Mouse (Mus musculus): Measurements from ENCODE around the gene Alkbh7.

Gene Alkbh7

DNA sequence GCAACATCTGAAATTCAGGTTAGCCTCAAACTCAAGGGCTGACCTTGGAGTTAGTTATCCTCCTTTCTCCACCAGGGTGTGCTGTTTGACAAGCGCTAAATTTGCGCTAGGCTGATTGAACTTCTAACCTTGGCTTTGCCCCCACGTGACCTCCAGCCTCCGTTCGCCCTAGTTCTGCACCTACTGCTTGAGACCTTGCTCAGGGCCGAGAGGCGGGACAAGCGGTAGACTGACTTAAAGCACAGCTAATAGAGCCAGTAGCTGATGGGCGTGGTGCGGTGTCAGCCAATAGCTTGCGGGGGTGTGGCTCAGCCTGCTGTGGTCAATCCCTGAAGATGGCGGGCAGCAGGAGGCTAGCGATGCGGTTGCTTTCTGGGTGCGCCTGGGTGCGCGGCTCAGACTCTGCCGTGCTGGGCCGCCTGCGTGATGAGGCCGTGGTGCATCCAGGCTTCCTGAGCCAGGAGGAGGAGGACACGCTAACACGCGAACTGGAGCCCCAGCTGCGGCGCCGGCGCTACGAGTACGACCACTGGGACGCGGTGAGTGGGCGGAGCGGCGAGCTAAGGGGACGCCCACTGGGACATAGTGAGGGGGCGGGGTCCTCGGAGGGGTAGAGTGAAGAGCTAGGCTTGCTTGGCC is at the start of gene Alkbh7:
Gene Alkbh7 (plus strand): TSS at position 311 of the 639 bp plus-strand sequence.
- DNase-seq (ENCODE audit: low spot score), result peak; percentile 95

DNA sequence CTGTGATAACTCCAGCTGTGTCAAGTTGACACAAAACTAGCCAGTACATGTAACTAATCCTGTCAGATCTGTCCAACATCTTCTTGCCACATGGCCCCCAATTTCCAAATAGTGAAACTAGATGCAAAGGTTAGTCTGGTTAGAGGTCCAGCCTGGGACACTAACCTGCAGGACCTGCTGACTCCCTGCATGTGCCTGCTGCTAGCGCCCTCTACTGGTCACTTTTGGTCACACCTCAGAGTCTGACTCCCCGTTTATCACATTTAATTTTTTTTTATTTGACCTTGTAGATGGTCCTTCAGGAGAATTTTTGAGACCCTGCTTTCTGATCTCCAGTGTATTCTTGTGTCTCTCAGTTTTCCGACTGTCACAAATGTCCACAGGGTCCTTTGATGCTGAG is 46.2 kb upstream of the Alkbh7 start:
- DNase-seq (ENCODE audit: low spot score), result peak; percentile 67

DNA sequence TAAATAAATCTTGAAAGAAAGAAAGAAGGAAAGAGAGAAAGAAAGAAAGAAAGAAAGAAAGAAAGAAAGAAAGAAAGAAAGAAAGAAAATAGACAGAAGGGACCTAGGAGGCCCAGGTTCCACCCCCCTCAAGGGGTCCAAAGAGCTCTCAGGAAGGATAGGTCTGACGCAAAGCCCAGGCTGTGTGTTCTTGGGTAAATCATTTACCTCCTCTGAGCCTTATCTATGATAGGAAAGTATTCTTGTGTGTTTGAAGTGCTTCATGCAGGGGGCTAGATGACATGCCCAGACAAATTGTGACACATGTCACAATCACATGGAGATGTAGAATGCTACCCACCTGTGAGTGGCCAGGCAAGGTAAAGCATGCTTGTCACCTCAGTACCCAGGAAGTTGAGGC is 44.5 kb upstream of the Alkbh7 start:
- DNase-seq (ENCODE audit: low spot score), result no peak

DNA sequence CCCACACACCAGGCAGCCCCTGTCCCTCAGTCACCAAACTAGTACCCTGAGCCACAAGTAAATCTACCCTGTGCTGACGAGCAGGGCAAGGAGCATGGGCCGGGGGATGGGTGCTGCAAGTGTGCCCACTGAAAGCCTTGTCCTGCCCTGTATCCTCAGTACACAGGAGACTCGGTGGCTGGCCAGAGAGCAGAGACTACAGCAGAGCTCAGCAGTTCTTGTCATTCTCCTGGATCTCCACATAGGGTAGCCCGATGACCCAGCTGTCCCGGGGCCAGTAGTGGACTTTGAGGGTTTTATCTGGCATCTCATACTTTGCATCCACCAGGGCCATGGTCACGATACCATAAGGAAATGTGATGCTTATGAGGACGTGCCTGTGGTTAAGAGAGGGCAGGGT is 42.3 kb upstream of the Alkbh7 start:
- DNase-seq (ENCODE audit: low spot score), result no peak

DNA sequence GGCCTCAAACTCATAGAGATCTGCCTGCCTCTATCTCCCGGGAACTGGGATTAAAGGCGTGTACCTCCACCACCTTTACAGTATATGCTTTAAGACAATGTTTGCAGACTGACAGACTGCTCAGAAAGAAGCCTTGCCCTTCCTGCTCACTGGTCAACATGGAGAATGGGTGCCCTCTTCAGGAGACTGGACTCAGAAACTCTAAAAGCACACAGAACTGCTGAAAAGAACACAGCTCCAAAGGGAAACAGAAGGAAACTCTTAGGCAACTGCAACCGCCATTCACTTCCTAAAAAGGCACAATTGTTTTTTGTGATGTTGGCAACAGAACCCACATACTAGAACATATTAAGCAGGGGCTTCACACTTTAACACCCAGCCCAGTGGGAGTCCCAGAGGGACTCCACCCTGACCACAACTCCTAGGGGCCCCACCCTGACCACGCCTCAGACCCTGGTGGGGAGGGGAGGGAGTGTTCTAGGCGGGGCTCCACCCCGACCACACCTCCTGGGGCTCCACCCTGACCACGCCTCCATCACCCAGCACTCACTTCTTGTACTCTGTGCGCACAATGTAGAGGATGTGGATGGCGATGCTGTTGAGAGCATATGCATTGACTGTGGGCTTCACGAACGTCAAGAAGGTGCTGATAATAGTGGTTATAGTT is 39.2 kb upstream of the Alkbh7 start:
- DNase-seq (ENCODE audit: low spot score), result no peak

DNA sequence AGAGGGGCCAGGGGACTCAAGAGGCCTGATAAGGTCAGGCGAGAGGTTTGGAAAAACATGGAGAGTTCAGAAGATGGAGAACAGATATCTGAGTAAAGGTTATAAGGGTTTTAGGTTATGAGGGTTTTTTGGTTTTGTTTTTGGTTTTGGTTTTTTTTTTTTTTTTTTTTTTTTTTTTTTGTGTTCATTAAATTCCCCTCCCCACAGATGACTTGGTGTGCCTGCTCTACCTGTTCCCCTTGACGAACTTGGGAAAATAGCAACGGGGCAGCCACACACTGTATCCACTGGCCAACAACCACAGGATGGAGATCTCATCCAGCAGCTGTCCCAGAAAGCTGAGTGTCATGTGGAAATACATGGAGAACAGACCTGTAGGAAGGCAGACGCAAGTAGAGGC is 38.5 kb upstream of the Alkbh7 start:
- no peak for DNase-seq (ENCODE audit: low spot score)

DNA sequence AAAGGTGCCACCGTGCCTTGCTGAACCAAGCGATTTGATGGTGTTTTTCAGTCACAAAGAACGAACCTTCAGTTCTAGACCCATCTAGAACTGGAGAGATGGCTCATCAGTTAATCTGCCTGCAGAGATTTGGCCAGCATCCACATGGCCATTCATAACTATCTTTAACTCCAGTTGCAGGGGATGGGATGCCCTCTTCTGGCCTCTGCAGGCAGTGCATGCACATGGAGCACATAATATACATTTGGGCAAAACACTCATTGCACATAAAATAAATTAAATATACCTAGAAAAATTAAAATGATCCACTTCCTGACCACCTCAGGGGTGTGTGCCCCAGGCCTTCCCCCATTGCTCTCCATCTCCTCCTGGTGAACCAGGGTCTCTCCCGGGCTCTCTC is 35.3 kb upstream of the Alkbh7 start:
- DNase-seq (ENCODE audit: low spot score), result no peak

DNA sequence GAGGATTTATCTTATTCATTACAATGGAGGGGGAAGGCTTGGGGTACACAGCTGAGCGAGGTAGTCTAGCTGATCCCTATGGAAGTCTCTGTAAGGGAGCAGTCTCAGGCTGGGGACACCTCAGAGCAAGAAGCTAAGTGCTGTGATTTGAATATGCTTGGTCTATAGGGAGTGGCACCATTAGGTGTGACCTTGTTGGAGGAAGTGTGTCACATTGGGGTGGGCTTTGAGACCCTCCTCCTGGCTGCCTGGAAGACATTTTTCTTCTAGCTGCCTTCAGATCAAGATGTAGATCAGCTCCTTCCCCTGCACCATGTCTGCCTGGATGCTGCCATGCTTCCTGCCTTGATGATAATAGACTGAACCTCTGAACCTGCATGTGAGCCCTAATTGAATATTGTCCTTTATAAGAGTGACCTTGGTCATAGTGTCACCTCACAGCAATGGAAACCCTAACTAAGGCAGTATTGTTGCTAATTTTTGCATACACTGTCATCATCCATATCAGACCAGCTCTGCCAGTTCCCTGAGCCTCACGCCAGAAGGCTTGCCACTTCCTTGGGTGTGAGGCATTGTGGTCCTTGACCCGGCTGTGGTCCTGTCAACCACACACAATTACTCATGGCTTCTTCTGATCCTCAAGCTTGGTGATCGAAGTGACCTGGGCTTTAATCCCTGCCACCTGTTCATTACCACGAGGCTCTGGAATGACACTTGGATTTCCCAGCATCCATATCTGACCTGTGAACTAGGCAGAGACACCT is 34.3 kb upstream of the Alkbh7 start:
- DNase-seq (ENCODE audit: low spot score), result no peak

DNA sequence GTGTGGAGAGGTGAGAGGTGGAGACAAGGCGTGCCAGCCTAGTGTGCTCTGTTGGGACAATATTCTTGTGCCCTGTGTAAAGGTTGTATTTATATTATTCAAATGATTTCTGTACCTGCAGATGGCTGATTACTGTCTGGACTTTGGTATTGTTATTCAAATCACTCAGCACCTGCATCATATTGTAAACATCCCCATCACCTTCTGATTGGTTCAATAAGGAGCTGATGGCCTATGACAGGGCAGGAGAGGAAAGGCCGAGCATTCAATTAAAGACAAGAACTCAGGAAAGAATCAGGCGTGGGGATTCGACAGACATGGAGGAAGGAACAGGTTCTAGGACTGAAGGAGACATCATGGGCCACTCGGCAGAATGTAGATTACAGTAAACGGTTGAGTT is 33.5 kb upstream of the Alkbh7 start:
- DNase-seq (ENCODE audit: low spot score), result no peak

DNA sequence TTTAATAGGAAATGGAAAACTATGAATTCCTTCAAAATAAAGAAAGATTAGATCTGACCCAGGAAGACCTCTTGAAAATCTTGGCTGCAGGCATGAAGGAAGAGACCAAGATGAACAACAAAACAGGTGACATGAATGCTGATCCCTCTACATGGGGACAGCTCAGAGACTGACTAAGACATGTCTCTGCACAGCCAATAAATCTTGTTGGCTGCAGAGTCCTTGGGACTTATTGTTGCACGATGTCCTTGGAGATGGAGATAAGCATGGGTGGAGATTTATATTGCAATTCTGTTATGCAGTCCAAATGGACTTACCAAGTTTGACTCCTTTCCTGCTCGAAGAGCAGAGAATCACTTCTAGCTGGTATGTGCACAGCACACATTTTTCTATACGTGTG is 27.8 kb upstream of the Alkbh7 start:
- no peak for DNase-seq (ENCODE audit: low spot score)

DNA sequence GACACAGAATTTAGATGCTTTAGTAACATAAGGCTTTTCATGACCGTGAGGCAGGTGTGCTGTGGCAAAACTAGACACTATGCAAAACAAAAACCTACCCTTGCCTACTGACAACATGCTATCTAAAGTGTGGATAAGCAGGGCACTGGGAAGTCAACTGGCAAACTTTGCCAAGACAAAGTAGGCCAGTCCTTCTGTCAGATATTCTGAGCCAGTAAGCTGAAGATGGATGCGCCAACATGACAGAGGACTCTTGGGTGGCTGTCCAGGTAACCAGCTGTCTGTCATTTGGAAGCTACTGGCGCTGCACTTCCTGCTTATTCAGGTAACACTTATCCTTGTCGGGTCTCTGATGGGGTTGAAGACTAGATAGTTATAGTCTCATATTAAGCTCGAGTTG is 27.1 kb upstream of the Alkbh7 start:
- DNase-seq (ENCODE audit: low spot score), result no peak

DNA sequence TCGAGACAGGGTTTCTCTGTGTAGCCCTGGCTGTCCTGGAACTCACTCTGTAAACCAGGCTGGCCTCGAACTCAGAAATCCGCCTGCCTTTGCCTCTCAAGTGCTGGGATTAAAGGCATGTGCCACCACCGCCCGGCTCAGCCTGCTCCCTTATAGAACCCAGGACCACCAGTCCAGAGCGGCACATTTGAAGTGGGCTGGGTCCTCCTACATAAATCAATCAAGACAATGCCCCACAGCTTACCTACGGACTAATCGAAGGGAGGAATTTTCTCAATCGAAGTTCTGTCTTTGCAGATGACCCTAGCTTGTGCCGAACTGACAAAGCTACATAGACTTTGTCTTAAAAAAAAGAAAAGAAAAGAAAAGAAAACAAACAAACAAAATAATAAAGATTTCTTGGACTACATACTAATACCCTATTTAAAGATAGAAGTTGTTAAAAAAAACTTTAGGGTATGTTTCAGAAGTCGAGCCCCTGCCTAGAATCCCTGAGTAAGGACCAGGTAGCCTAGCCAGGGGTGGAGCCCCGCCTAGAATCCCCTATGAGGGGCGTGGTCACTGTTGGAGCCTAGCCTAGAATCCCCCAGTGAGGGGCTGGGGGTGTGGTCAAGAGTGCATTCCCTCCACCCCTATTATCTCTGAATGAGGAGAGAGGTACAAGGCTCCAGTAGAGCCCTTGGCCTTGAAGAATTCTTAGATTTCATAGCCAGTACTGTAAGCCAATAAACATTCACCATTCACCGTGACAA is 23.0 kb upstream of the Alkbh7 start:
- DNase-seq (ENCODE audit: low spot score), result no peak

DNA sequence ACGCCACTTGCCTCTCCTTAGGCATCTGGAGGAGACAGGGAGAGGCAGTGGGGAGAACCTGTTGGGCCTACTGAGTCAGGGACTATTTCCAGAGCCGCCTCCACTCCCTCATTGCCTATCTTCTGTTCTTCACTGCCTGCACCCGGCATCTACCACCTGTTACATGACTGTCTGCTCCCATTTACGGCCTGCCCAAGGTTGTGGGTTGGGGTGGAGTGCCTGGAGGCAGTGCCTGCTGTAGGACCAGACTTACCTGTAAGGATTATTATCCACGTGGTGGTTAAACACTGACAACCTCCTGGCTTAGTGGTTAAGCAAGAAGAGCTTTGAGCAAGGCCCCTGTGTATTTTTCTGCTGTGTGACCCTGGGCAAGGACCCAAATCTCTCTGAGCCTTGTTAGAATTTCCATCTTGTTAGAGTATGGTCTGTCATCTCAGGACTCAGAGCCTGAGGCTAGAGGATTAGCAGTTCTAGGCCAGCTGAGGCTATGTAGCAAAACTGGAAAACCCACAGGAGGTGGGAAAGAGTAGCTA is 22.4 kb upstream of the Alkbh7 start:
- DNase-seq (ENCODE audit: low spot score), result no peak

DNA sequence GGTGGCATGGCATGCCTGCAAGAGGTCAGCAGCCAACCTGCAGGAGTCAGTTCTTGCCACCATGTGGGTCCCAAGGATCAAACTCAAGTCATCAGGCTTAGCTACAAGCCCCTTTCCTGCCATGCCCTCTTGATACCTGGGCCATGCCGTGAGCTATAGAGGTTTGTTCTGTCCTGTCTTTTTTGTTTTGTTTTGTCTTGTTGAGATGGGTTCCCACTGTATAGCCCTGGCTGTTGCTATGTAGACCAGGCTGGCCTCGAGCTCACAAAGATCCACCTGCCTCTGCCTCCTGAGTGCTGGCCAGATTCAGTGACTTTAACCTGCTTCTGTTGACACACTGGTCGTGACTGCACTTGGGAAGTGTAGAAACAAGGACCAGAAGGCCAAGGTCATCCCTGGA is 21.7 kb upstream of the Alkbh7 start:
- no peak for DNase-seq (ENCODE audit: low spot score)

DNA sequence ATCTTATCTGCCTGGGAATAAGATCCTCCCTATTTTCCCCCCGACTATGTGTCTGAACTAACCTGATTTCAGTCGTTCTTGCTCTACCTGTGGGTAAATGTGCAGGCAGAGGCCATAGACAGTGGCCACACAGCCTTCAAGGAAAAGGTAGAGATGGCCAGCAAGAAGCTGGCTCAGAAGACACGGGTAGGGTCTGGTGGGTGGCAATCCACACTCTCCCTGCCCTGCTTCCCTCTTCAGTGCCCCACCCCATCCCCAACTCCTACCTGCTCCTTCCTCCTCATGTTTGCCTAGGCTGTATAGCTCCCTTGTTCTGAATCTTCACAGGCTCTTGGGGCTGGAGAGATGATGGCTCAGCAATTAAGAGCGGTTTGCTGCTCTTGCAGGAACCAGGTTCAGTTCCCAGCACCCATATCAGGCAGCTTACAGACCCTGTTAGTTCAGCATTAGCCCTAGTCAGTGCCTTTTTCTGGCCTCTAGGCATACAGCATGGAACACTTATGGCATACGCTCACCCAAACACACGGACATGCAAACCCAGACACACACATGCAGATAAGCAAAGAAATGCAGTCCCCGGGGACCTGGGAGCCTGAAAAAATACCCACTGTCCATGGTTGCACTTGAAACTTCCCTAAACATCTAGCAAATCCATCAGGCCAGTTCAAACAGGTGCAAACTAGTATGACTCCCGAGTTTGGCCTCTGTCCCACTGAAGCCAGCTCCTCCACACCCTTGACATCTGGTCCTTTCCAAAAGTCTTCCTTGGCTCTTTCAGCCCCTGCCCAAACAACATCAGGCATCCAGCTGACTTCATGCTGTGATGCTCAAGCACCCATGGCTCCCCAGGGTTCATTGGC is 20.4 kb upstream of the Alkbh7 start:
- no peak for DNase-seq (ENCODE audit: low spot score)

DNA sequence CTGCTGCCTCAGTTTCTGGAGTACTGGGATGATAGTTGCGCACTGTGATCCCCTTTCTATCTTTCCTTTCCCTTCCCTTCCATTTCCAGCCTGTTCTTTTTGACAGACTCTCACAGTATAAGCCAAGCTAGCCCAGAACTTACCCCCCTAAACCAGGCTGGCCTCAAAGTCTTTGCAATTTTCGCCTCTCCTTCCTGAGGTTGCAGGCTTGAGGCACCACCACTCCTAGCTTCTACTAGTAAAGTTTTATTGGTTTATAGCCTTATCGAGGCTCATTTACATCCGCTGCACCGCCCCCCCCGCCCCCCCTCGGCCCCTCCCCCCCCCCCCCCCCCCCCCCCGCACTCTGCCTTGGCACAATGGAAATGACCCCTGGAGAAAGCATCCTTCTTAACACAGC is 17.6 kb upstream of the Alkbh7 start:
- no peak for DNase-seq (ENCODE audit: low spot score)

DNA sequence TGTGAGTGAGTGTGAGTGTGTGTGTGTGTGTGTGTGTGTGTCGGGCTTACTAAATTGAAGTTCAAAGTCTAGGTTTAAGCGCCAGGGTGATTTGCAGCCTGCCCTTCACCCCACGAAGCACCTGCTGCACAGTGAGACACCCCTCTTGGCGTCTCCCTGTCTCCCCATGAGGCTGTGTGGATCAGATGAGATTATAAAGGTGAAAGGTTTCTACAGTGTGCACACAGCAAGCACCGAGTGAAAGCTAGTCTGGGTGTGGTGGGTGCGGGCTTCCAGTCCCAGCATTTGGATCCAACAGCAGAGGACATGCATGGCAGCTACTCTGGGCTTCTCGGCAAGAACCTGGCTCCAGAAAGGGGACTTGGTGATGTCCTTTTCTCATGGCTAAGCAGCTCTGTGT is 16.1 kb upstream of the Alkbh7 start:
- DNase-seq (ENCODE audit: low spot score), result no peak

DNA sequence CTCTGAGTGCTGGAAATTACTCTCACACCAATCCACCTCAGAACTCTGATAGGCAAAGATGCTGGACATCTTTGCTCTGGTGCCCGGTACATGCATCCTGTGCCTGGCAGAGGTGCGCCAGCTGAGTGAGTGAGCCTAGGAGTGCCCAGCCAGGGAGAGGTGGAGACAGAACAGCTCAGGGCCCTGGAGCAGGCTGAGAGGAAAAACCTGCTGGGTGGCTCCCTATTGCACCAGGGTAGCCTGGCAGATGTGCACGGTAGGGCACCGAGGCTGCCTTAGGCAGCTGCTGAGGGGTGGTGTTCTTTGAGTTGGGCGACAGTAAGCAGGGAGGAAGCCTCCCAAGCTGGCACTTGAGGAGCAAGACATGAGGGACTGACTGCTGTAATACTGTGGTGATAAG is 15.1 kb upstream of the Alkbh7 start, which contains the start of gene Acer1:
Gene Acer1 (minus strand): TSS at position 114 of the 400 bp plus-strand sequence.
- DNase-seq (ENCODE audit: low spot score), result no peak

DNA sequence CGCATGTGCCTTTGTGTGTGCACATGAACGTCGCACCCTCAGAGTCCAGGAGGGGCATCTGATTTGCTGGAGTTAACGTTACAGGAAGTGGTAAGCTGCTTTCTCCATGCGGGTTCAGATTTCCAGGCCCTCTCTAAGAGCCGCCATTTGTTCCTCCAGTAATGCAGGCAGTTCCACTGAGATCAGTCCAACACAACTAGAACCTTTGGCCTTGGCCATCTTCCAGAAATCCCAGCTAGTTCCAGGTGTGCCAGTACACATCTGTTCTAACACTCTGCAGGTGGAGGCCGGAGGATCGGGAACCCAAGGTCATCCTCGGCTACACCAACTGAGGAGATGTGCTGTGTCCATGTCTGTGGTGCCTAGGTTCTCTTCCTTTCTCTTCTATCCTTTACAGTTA is 12.3 kb upstream of the Alkbh7 start:
- no peak for DNase-seq (ENCODE audit: low spot score)

DNA sequence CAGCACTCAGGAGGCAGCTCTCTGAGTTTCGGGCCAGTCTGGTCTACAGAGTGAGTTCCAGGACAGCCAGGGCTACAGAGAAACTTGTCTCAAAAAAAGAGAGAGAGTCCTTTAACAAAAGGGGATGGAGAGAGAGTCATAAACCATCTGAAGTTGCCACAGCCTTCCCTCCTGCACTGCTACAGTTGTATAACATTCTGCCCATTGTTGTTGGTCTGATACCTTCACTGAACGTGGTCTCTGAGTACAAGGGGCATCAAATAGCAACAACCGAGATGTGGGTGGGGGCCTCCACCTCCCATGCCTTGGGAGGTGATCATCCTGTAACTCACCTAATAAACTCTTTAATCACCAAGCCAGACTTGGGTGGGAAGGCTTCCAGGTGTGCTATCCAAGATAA is 11.5 kb upstream of the Alkbh7 start:
- no peak for DNase-seq (ENCODE audit: low spot score)

DNA sequence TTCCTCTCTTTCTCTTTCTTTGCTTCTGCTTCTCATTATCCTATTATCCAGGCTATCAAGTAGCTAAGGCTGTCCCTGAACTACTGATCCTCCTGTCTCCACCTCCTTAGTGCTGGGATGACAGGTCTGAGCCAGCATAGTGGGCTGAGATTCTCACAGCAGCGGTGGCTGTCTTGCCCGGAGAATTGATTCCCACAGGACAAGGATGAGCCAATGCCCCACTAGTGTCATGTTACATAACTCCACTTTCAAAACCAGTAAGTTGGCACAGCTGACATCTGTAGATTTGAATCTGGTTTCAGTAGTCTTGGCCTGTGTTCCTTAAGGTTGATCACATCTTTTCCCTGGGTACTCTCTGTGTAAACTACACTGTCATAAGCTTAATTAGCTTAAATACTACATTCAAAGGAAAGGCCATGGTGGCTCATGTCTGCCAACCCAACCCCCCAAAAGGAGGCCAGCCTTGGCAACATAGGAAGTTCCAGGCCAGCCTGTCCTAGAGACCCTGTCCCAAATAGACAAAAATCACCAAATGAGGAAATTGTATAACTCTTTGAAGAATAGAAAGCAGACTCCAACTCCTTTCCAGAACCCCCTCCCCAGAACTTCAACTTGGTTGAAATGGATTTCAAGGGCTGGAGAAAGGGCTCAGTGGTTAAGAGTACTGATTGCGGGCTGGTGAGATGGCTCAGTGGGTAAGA is 10.9 kb upstream of the Alkbh7 start:
- DNase-seq (ENCODE audit: low spot score), result no peak
